Mouse (Mus musculus) ES-E14 (cell line): Measurements from ENCODE around the gene Mettl16.

Experiments used
- MAFK ChIP-seq: IDR thresholded peaks from 2 replicates; pipeline ENCODE4 v1.6.1; 2014; ENCODE audit warnings: mild to moderate bottlenecking, low read depth, low read length, inconsistent platforms; ENCODE audit not compliant: insufficient read depth
- ZC3H11A ChIP-seq: IDR thresholded peaks from 2 replicates; pipeline ENCODE4 v1.6.1; 2012; ENCODE audit warnings: low read depth, mild to moderate bottlenecking, inconsistent platforms, low read length, borderline replicate concordance
- ZNF384 ChIP-seq: IDR thresholded peaks from 2 replicates; pipeline ENCODE4 v1.6.1; 2012; ENCODE audit warnings: low read depth, low read length, inconsistent platforms

DNA sequence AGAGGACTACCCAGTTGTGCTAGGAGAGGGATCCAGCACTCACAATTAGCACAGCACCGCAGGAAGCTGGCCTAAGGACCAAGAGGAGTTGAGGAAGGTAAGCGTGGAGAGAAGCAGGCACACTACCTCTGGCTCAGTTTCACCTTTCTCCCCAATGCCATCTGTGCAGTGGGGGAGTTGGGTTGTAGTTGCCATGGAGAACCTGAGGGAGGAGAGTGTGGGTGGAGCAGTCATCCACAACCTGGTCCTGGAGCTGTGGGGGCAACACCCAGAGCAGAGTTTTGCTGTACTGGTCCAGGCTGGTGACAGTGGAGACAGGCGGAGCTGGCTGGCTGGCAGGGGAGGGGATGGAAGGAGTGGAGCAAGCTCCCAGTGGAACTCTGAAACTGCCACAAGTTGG, 104.0 kb downstream of the Mettl16 start:
- TF ChIP-seq ZC3H11A = no peak
- no peak for TF ChIP-seq ZNF384
- TF ChIP-seq MAFK = no peak
